8 mouse cellular contexts compared by ENCODE assay signal in the genomic region with DNA sequence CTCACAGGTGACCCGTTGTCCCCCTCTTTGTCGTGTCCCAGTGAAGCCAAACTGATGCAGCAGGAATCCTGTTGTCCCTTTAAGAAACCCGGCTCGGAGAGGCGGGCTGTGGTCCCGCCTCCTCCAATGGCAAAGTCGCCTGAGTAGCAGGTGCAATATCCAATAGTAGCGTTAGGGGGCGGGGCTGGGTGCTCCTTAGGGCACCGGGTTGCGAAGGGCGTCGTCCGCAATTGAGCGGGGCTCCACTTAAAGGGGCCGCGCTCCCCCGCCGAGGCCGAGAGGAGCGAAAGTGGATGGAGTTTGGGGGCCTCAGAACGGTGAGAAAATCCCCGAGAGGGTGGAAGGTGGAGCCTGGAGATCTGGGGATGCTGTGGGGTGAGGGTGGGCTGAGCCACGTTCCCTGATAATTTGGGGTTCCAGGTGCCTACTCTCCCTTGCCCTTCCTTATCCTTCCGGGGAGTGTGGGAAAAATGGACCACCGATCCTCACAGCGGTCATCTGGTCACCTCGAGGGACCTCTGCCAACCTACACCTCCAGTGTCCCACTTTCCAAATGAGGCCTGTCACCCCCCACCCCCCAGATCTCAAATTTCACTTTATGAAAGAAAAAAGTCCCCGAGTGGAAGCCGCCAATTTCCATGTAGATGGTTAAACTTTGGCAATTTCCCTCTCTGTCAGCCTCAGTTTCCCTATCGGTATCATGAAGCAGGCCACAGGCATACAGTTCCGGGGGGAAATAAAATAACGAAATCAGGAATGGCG. TPM values are rescaled to one million over a fixed set of nuclear protein-coding genes. Genes with fewer than 3 reads are reported as not detected.
DNase-seq lines count a peak whose midpoint lies in the region; ATAC-seq and TF ChIP-seq lines count a peak whose summit lies in the region.

A gene (plus strand): TSS at position 223 of the 762 bp plus-strand sequence.

- peak within 1 kb of the TSS; percentile 84 for H3K4me3 ChIP-seq in erythroblast, embryonic 14.5 days (replicated peaks)
- H3K4me3 ChIP-seq in heart, embryonic 12.5 days = peak within 1 kb of the TSS; percentile 61
- H3K4me3 ChIP-seq in kidney, postnatal 0 days (replicated peaks; ENCODE audit: low read depth, low read length) = peak within 1 kb of the TSS; percentile 51
- peak within 1 kb of the TSS; percentile 66 for H3K4me3 ChIP-seq in liver, adult 2 months (ENCODE audit: insufficient read depth, low read depth, low read length)

- WGBS in heart, embryonic 12.5 days = under 1% methylated on average over 34 of the region's 34 CpGs
- under 1% methylated on average over 34 of the region's 34 CpGs for WGBS in kidney, postnatal 0 days
- WGBS in liver, adult 2 months = under 1% methylated on average over 34 of the region's 34 CpGs

- peak within 1 kb of the TSS; percentile 93 for H3K4me2 ChIP-seq in heart, embryonic 12.5 days
- H3K4me2 ChIP-seq in kidney, postnatal 0 days (ENCODE audit: low read length) = peak within 1 kb of the TSS; percentile 86

- peak; percentile 31; the same call in 1 of the 2 replicates for TF ChIP-seq CTCF in kidney, postnatal 0 days (IDR thresholded peaks at IDR 0.05; ENCODE audit: low read depth)
- TF ChIP-seq CTCF in liver, adult 2 months (IDR thresholded peaks at IDR 0.05; ENCODE audit: low read depth, low read length) = no peak

- H3K4me1 ChIP-seq in erythroblast, embryonic 14.5 days (ENCODE audit: control insufficient read depth) = peaks cover 69% of the 10 kb centered on the region
- peaks cover 20% of the 10 kb centered on the region for H3K4me1 ChIP-seq in heart, embryonic 12.5 days (replicated peaks)
- H3K4me1 ChIP-seq in kidney, postnatal 0 days (replicated peaks; ENCODE audit: insufficient read depth, low read length) = peaks cover 19% of the 10 kb centered on the region; the same call in 1 of the 2 replicates
- no peaks in the 10 kb centered on the region for H3K4me1 ChIP-seq in liver, adult 2 months (ENCODE audit: control insufficient read depth, insufficient read depth, low read length)

- H3K27ac ChIP-seq in heart, embryonic 12.5 days (ENCODE audit: poor library complexity, severe bottlenecking) = peak within 1 kb of the TSS; percentile 61
- H3K27ac ChIP-seq in kidney, postnatal 0 days = peak within 1 kb of the TSS; percentile 47; the same call in 1 of the 2 replicates
- 0 out of 2 replicates have a peak within 1 kb of the TSS, but pooled peaks have one; percentile 19 for H3K27ac ChIP-seq in liver, adult 2 months (replicated peaks; ENCODE audit: insufficient read depth, low read depth, low read length)

- H3K9ac ChIP-seq in heart, embryonic 12.5 days = peak within 1 kb of the TSS; percentile 75
- H3K9ac ChIP-seq in kidney, postnatal 0 days (ENCODE audit: low read depth, low read length) = peak within 1 kb of the TSS; percentile 58
- H3K9ac ChIP-seq in liver, adult 2 months (ENCODE audit: low read depth, low read length) = peak within 1 kb of the TSS; percentile 68

- peak; percentile 88 for ATAC-seq in heart, embryonic 12.5 days (ENCODE audit: insufficient number of reproducible peaks, low FRiP score)
- peak; percentile 86 for ATAC-seq in kidney, postnatal 0 days (replicated peaks; ENCODE audit: low FRiP score, low read depth)
- ATAC-seq in monocyte, adult 5-6 weeks (replicated peaks; ENCODE audit: insufficient number of reproducible peaks, low FRiP score, low TSS enrichment, poor library complexity, severe bottlenecking) = peak; percentile 86

- H3K27me3 ChIP-seq in erythroblast, embryonic 14.5 days (ENCODE audit: control insufficient read depth) = no peaks in the 10 kb centered on the region; the same call in 1 of the 2 replicates
- H3K27me3 ChIP-seq in heart, embryonic 12.5 days (replicated peaks) = peaks cover 22% of the 10 kb centered on the region
- no peaks in the 10 kb centered on the region for H3K27me3 ChIP-seq in kidney, postnatal 0 days (ENCODE audit: insufficient read depth, low read length)
- H3K27me3 ChIP-seq in liver, adult 2 months (ENCODE audit: control insufficient read depth, insufficient read depth, low read length) = no peaks in the 10 kb centered on the region

- H3K36me3 ChIP-seq in erythroblast, embryonic 14.5 days (ENCODE audit: control insufficient read depth) = peaks cover 38% of the 10 kb centered on the region
- H3K36me3 ChIP-seq in heart, embryonic 12.5 days = peaks cover 40% of the 10 kb centered on the region
- H3K36me3 ChIP-seq in kidney, postnatal 0 days (ENCODE audit: insufficient read depth, low read length) = peaks cover 21% of the 10 kb centered on the region; the same call in 1 of the 2 replicates
- H3K36me3 ChIP-seq in liver, adult 2 months (ENCODE audit: control insufficient read depth, insufficient read depth, low read length) = no peaks in the 10 kb centered on the region

- no peak for TF ChIP-seq POLR2A in liver, adult 2 months (IDR thresholded peaks at IDR 0.05; ENCODE audit: extremely low read depth, insufficient read depth, low read length)

- H3K79me2 ChIP-seq in liver, adult 2 months (ENCODE audit: control insufficient read depth, insufficient read depth, low read length) = no peaks in the 10 kb centered on the region

- peak; percentile 96 for DNase-seq in CD4-positive, CD25-positive, alpha-beta regulatory T cell, adult 2 months (ENCODE audit: low read depth, low spot score)
- DNase-seq in brain, embryonic 18.5 days (ENCODE audit: low read depth, low spot score) = peak; percentile 82
- DNase-seq in kidney, postnatal 0 days (ENCODE audit: low spot score) = peak; percentile 96
- DNase-seq in liver, adult 2 months (ENCODE audit: extremely low read depth, low read depth, low spot score) = peak; percentile 79
- peak; percentile 96 for DNase-seq in spleen, postnatal 36 days (ENCODE audit: low spot score in 2 of 2)

- peaks cover 13% of the 10 kb centered on the region for H3K9me3 ChIP-seq in erythroblast, embryonic 14.5 days (ENCODE audit: control insufficient read depth, low read length)
- peaks cover 8% of the 10 kb centered on the region; the same call in 1 of the 2 replicates for H3K9me3 ChIP-seq in heart, embryonic 12.5 days (replicated peaks)
- no peaks in the 10 kb centered on the region for H3K9me3 ChIP-seq in kidney, postnatal 0 days (replicated peaks; ENCODE audit: low read length)

RNA-seq across cellular contexts. Expression of the gene that starts here (rescaled TPM):
- 7.6 and 7.9 TPM in 2 replicates for polyA plus RNA-seq in erythroblast, embryonic 14.5 days (2012)
- 4.5 and 5.1 TPM in 2 replicates for polyA plus RNA-seq in heart, embryonic 12.5 days (2016; fragmentation: Nextera tagmentation; extraction: Ambion mirVana)
- polyA plus RNA-seq in kidney, postnatal 0 days (2015; fragmentation: Nextera tagmentation; extraction: Ambion mirVana) = 2.4 and 2.6 TPM in 2 replicates
- 1.4 and 1.9 TPM in 2 replicates for total RNA-seq in liver, adult 2 months (2014; rRNA removed)
- polyA plus RNA-seq in liver, adult 2 months (2012; rRNA removed) = 3.2 and 3.4 TPM in 2 replicates
- 33.6 to 53.0 TPM (median 45.9 TPM) in 3 replicates for total RNA-seq in monocyte, adult 5-6 weeks (2017)

Comparison
In these comparisons a context has a peak if more than half of its experiments do, and no peak if none do; other contexts are left out.
1. Peak in every context shown above with its lines: DNase-seq, ATAC-seq, H3K4me3 ChIP-seq and H3K27ac ChIP-seq.
2. RNA of the gene that starts here (total RNA-seq): 33.6 to 53.0 TPM in monocyte, adult 5-6 weeks; 1.4 to 1.9 TPM in liver, adult 2 months; every median in the first group is over 10 times any median in the second.